Mouse (Mus musculus): ENCODE data around the gene Pold4.

- no peak for TF ChIP-seq CTCF (IDR thresholded peaks at IDR 0.05; ENCODE audit: borderline replicate concordance, control insufficient read depth, extremely low read depth, insufficient read depth, low read length, poor library complexity)
- TF ChIP-seq POLR2A (IDR thresholded peaks at IDR 0.05; ENCODE audit: control insufficient read depth, extremely low read depth, insufficient read depth, low read length, poor library complexity) = no peak
These were observed 952 bp downstream of the Pold4 start for GRCm38 (mm10) chr19:4232651-4233050.

Data from thymus, adult 2 months (tissue).